Mouse (Mus musculus) embryonic stem cell, embryonic (primary cell): ENCODE data around the gene Phpt1.

Experiments used
- CTCF ChIA-PET, 4 experiments: fragments of 300-600 bp in 2 of 4; fragments of 350-600 bp in 2 of 4; sonication (Branson Sonifier 250); formaldehyde crosslinking; loops; one replicate each; lab custom pipeline; 2022; ENCODE audit warnings: inconsistent platforms in 2 of 4; lab: Charles Lee
- POLR2A ChIA-PET, 4 experiments: fragments of 300-600 bp in 2 of 4; fragments of 350-600 bp in 2 of 4; sonication (Branson Sonifier 250); formaldehyde crosslinking; loops; one replicate each; lab custom pipeline; 2022; ENCODE audit warnings: antibody characterized with exemption in 4 of 4, inconsistent platforms in 1 of 4; lab: Charles Lee

Phpt1 gene

DNA sequence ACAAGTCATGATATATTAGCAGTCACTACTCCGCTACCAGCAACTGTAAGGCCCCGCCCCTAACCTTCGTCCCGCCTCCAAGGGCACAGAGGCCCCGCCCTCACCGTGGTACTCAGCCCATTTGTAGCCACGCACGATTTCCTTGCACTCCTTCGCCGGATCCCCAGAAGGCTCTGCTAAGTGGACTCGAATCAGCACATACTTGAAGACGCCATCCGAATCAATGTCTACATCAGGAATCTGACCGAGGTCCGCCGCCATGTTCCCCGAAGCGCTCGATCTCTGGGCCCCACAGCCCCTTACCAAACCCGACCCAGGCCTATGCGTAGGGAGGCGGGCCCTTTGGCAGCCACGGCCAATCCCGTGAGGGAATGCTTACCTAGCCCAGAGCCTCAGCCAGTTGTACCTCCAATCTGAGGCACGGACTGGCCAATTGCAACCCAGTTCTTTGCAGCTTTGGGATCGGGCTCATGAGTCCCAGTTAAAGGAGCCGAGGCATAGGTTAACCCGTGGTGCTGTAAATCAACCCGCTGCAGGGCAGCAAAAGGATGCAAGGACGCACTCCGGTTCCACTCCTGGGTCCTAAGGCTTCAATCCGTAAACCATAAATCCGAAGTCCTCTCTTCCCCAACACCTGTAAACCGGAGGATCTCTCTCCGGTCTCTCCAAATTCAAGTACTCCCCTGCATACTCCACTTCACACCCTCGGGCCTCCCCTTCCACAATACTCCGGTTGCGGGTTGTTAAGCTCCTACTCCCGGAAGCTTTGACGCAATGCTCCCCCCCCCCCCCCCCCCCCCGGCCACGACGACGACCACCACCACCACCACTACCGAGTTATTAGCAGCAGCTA is at the start of gene Phpt1, which contains the start of gene Mamdc4:
Gene Phpt1, minus strand, starts transcription at position 646 of the 853 bp plus-strand sequence.
Gene Mamdc4, minus strand, starts transcription at position 267 of the 853 bp plus-strand sequence.
- ChIA-PET POLR2A (interaction anchor here (0.5 to 6.8 kb wide), 40 partner anchors 7 to 639 kb away, joined by 3 to 41 read pairs (median 4); partner anchors contain the start of genes Edf1 (in 4 of the 4), Rabl6 (in 4 of the 4), Traf2 (in 2 of the 4) and Ajm1 (in 1 of the 4)), CTCF (interaction anchor here (0.5 to 2.5 kb wide), 16 partner anchors 9 to 275 kb away, joined by 3 to 9 read pairs (median 4); partner anchors contain the start of genes Abca2 (in 1 of the 4) and Edf1 (in 1 of the 4))

DNA sequence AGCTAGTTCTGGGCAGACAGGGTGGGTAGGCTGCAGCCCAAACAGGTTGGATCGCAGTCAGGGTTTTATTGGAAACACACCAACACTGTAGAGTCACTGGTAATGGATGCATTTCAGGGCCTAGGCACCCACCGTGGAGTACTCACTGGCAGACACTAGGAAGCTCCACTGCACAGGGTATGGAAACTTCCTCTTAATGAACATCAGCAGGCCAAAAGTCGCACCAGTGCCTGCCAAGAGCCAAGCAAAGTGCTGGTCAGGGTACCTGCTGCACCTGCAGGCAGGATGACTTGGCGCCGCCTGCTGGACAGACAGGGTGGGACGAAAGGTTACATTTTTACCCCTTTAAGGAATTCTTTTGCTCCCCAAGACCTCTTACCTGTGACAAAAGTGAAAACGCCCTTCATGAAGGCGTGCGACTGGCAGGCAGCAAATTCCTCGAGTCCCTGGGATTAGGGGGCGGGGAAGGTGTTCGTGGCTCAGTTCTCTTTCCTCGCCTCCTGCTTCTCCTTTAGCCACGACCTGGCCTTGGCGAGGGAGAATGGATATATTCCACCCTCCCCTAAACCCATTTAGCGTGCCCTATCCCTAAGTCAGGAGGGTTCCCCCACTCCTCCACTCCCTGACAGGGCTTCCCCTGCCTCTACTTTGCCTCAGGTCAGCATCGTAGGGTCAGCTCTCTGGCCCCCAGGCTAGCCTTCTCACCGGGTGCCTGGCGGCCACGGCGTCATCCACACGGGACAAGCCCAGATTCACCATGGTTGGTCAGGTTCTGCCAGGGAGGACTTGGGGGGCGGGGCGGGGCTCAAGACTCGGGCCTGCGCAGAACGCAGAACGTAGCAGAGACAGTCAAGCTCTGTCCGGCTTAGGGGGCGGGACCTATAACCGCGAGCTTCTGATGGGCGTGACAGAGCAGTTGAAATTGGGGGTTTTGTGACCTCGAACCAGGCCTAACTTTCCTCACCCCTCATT is 46.5 kb upstream of the Phpt1 start, which contains the start of gene Tmem141:
Gene Tmem141, minus strand, starts transcription at position 777 of the 972 bp plus-strand sequence.
- CTCF ChIA-PET = interaction anchor here (0.6 to 1.2 kb wide), 17 partner anchors 9 to 433 kb away, joined by 3 to 8 read pairs (median 4); partner anchors contain the start of genes Ajm1 (in 3 of the 4), Edf1 (in 2 of the 4), Abca2 (in 1 of the 4) and Lcn8 (in 1 of the 4)
- POLR2A ChIA-PET = interaction anchor here in 2 of 4 experiments (0.6 to 1.4 kb wide), 14 partner anchors 13 to 1014 kb away, joined by 3 to 8 read pairs (median 4); partner anchors contain the start of genes Rabl6 (in 2 of the 2), Arrdc1 (in 1 of the 2), Camsap1 (in 1 of the 2) and Mamdc4 (in 1 of the 2)

DNA sequence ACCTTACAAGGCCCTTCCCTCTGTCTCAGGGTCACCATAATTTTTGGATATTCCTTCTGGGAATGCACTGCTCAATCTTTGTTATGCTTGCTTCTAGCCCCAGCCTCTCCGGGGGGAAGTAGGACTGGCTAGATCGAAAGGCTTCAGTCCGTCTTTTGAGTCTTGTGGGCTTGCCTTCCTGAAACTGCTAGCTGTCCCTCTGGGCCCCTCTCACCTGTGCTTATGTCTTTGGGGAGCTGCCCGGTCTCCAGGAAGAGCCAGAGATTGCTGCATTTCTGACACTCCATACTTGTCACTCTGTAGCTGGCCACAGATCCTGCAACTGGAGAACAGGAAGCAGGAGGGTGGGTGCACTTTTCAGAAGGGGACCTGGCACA is 45.8 kb upstream of the Phpt1 start:
- CTCF ChIA-PET = interaction anchor here in 3 of 4 experiments (0.9 to 1.2 kb wide), 2 partner anchors 39 to 73 kb away, joined by 4 to 5 read pairs (median 5); partner anchors contain the start of gene Ajm1 (in 2 of the 3)
- POLR2A ChIA-PET = interaction anchor here in 2 of 4 experiments (1.0 to 1.4 kb wide), 4 partner anchors 12 to 1014 kb away, joined by 3 to 6 read pairs (median 3); partner anchors contain the start of genes Arrdc1 (in 1 of the 2) and Rabl6 (in 1 of the 2)

DNA sequence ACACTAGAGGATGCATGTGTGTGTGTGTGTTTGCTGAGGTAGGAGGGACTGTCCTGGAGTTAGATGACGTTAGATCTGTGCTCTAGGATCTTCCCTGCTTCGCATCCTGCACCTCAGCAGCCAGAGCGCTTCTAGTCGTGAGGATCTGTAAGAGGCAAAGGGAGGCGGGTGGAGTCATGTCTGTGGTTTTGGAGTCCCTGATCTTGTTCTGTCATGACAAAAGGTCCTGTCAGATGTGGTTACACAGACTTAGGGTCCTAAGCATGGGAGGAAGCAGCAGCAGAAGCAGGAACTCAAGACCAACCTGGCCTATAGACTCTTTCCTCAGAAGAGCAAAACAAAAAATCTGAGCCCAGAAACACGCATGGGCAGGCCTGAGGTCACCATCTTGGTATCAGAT is 45.4 kb upstream of the Phpt1 start:
- POLR2A ChIA-PET = interaction anchor here in 1 of 4 experiments (1.0 kb wide), 1 partner anchor 12 kb away, joined by 6 read pairs; the partner anchor contains the start of gene Rabl6
- CTCF ChIA-PET = interaction anchor here in 1 of 4 experiments (0.9 kb wide), 1 partner anchor 39 kb away, joined by 5 read pairs; the partner anchor contains the start of gene Ajm1

DNA sequence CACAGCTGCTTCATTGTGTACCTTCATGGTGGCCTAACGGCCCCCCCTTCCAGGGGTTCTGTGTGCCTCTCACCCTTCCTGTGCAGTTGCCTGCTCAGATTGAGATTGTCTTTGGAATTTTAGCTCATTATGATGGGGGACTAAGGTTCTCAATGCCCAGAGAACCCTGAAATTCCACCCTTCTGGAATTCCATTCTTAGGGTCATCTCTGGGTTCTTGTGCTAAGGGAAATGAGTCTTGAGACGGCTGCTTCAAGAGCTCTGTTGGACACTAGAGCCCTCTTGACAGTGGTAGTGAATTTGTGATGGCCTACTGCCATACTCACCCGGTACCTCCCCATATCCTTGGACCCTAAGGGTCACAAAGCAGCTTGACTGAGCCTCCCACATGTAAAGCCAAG is 42.6 kb upstream of the Phpt1 start, which contains the start of gene Ccdc183:
Gene Ccdc183, minus strand, starts transcription at position 101 of the 400 bp plus-strand sequence.
- ChIA-PET POLR2A (interaction anchor here in 2 of 4 experiments (0.8 to 1.2 kb wide), 3 partner anchors 9 to 42 kb away, joined by 3 read pairs; partner anchors contain the start of genes Mamdc4 (in 1 of the 2), Phpt1 (in 1 of the 2) and Rabl6 (in 1 of the 2)), CTCF (interaction anchor here in 2 of 4 experiments (0.7 to 1.4 kb wide), 2 partner anchors 9 to 491 kb away, joined by 3 read pairs; no protein-coding TSS in a partner anchor)

DNA sequence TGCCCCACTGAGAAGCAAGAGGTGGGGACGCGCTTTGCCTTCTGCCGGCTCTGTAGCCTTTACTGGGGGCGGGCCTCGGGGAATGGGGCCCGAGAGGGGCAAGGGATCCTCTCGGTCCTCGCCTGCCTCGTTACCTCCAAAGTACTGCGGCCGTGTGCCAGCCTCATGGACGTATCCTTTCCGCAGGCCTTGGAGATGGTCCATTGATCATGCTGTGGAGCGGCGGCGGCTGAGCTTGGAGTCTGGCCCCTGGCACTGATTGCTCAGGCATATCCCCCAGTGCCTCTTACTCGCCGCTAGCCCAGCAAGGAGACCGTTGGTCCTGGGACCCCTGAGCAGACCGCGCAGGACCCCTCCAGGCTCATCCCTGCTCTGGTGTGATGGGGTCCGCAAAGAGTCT is 41.4 kb upstream of the Phpt1 start:
- CTCF ChIA-PET = interaction anchor here in 2 of 4 experiments (0.9 to 1.8 kb wide), 8 partner anchors 8 to 78 kb away, joined by 3 to 9 read pairs (median 3); partner anchors contain the start of genes Ajm1 (in 1 of the 2) and Edf1 (in 1 of the 2)
- POLR2A ChIA-PET = interaction anchor here in 2 of 4 experiments (0.6 to 1.0 kb wide), 5 partner anchors 9 to 244 kb away, joined by 3 to 4 read pairs (median 3); partner anchors contain the start of genes Edf1 (in 1 of the 2) and Sapcd2 (in 1 of the 2)

DNA sequence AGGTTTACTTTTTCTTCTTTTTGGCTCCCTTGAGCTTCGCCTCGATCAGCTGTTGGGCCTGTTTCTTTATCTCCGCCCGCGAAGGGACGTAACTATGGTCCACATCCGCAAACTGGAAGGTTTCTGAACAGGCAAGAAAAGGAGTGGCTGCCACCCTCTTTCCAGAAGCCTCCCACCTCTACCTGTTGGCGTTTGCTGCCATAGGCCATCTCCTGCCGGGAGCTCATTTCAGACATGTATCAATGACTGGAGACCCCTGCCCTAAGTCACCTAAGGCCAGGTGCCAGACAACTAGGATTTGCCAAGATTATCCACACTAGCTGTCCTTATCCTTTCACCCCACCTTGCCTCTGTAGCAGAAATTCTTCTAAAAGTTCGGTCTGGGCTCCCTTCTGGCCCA is 33.6 kb upstream of the Phpt1 start:
- ChIA-PET CTCF (interaction anchor here in 2 of 4 experiments (0.7 to 1.3 kb wide), 3 partner anchors 9 to 28 kb away, joined by 3 to 5 read pairs (median 3); partner anchors contain the start of genes Ajm1 (in 2 of the 2) and Ccdc183 (in 1 of the 2)), POLR2A (interaction anchor here (0.7 to 4.1 kb wide), 23 partner anchors 9 to 100 kb away, joined by 3 to 25 read pairs (median 3); partner anchors contain the start of genes Phpt1 (in 3 of the 4), Ajm1 (in 2 of the 4), Mamdc4 (in 2 of the 4) and Tmem141 (in 2 of the 4))

DNA sequence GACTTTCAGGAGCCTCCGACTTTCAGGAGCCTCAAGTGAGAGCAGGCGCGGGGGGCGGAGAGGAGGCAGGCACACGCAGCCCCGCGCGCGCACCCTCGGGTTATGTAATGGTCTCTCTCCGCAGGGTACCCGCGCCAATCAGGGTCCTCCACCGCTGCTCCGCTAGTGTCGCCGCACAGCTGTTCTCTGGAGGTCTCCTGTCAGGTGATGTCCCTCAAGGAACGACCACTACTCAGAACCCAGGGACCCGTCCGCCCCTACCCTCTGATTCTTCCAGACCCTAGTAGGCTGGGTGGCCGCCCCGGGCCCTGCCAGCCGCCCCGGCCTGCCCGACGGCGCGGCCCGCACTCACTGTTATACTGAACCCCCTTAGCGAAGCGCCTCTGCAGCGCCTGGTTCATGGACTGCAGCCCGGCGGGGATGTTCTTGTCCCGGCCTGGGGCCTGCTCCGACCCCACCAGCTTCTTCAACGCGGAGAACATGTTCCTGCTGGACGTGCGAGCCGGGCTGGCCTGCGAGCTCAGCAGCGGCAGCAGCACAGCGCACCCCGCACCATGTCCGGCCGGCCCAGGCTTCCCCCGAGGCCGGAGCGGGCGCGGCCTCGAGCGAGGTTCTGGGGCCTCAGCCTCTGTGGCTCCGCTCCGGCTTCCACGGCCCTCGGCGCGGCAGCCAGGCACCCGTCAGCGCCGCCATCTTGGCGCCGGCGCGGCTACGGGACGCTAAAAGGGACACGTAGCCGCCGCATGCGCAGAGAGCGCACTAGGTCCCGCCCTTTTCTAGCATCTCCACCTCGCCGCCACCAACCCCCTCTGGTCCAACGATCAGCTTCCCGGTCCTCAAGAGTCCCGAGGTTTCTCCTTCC is 33.0 kb upstream of the Phpt1 start, which contains the start of gene Rabl6:
Gene Rabl6, minus strand, starts transcription at position 761 of the 862 bp plus-strand sequence.
- ChIA-PET POLR2A (interaction anchor here (0.6 to 4.1 kb wide), 23 partner anchors 9 to 100 kb away, joined by 3 to 25 read pairs (median 3); partner anchors contain the start of genes Phpt1 (in 3 of the 4), Ajm1 (in 2 of the 4), Mamdc4 (in 2 of the 4) and Tmem141 (in 2 of the 4)), CTCF (interaction anchor here in 3 of 4 experiments (1.1 to 1.7 kb wide), 3 partner anchors 8 to 27 kb away, joined by 3 to 5 read pairs (median 4); partner anchors contain the start of gene Ajm1 (in 2 of the 3))

DNA sequence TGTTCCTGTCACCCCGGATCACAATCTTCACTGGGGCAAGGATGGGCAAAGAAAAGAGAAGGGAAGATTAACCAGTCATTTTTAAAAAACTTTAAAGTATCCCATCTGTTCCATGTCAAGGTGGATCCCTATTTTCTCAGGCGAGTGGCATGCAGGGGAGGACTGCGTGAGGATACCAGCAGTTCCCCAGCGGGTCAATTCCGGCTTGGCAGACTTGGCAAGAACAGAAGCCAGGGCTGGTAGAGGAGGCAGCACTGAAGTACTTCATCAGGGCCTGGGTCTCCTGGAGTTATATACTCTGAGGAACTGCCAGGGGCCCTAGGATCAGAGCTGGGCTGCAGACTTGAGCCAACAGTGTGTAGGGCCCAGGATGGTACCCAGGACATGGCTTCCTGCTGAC is 27.5 kb upstream of the Phpt1 start:
- ChIA-PET POLR2A (interaction anchor here in 2 of 4 experiments (0.7 to 1.4 kb wide), 4 partner anchors 9 to 27 kb away, joined by 3 to 4 read pairs (median 3); partner anchors contain the start of gene Phpt1 (in 1 of the 2)), CTCF (interaction anchor here in 2 of 4 experiments (0.8 to 1.2 kb wide), 3 partner anchors 10 to 21 kb away, joined by 3 to 4 read pairs (median 3); partner anchors contain the start of gene Ajm1 (in 2 of the 2))

DNA sequence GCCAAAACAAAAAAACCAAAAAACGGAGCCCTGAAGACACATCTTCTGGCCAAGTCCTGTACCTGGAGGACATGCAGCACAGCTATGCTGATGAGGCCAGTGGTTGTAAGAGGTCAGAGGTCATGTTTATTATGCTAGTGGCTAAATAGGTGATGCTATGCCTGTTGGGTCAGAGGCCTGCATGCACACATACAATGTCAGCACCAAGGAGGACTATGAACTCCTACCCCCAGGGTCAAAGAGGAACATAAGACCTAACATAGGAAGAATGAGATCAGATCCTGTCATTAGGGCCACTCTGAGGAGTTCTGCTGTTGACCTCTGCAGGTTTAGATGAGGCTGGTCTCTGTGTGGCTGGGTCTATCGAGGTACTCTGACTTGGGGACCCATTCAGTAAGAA is 25.0 kb upstream of the Phpt1 start:
- POLR2A ChIA-PET = interaction anchor here in 2 of 4 experiments (1.1 to 1.5 kb wide), 3 partner anchors 8 to 13 kb away, joined by 3 to 4 read pairs (median 3); partner anchors contain the start of gene Rabl6 (in 1 of the 2)
- CTCF ChIA-PET = no interaction called here

DNA sequence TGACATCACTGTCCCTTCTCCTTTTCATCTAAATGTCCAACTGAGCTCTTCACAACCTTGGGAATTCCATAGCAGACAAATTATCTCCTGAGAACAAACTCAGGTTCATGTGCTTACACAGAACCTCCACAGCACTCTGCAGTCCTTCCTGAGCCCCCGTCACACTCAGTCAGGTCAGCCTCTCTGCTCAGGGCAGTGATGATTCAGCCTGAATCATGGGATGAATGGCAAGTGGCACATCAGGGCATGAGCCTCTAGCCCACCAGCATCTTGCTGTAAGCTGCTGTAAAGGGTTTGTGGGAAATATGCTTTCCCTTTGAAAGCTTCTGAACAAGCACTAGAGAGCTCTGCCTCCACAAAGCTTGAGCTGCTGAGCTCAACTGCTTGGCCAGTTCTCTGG is 23.7 kb upstream of the Phpt1 start:
- CTCF ChIA-PET = no interaction called here

DNA sequence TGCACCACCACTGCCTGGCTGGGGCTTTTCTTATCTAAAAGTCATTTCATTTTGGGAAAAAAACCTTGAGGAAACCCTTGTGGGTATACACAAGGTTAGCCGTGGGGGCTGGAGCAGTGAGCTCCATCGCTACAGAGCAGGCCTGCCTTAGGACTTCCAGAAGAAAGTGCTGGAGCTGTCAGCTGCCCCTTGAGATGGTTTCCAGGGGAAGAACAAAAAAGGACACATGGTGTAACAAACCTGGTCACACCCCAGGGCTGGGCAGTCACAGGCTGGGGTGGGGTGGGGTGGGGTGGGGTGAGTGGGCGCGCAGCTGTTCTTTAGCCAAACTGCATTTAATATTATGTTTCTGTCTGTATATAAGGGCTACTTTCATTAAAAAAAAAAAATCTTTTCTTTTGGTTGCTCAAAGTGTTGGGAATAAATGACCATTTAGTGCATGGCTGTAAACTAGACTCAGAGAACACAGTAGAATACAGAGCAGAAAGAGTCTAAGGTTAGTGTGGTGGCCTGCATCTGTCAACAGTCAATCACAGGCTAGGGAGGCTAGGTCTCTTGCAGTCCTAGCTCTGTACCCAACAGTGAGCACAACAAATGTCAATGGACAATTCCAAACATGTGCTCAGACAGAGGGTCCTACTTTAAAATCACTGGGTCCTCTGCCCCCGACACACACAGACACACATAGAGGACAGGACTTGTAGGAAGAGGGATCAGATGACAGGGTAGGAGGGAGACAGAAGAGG is 21.9 kb upstream of the Phpt1 start:
- POLR2A ChIA-PET = interaction anchor here in 1 of 4 experiments (0.5 to 1.5 kb wide), 3 partner anchors 9 to 50 kb away, joined by 3 to 6 read pairs (median 4); partner anchors contain the start of genes Ajm1 and Traf2
- CTCF ChIA-PET = interaction anchor here in 2 of 4 experiments (0.9 to 7.6 kb wide), 3 partner anchors 14 to 15 kb away, joined by 3 to 64 read pairs (median 3); partner anchors contain the start of gene Ajm1 (in 2 of the 2)

More for the DNA sequence above, 23.7 kb upstream of the Phpt1 start:
- POLR2A ChIA-PET = interaction anchor here in 2 of 4 experiments (0.9 to 1.4 kb wide), 5 partner anchors 8 to 17 kb away, joined by 3 to 4 read pairs (median 4); partner anchors contain the start of genes Ajm1 (in 1 of the 2) and Rabl6 (in 1 of the 2)

DNA sequence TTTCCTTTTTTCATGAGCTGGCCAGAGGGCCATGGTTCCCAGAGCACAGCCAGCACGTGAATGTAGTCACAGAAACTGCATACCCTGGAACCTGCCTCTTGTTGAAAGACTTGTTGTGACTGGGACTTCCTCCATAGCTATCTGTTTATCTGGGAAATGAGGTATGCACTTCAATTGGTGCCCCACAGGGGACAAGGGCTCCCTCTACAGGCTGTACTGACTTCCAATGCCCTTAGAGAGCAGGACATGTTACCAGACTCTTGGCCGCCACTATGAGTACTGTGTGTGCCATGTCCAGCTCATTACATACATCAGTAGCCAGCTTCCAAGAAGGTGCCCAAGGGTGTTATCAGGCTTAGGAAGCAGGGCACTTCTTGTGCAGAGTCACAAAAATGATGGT is 16.8 kb upstream of the Phpt1 start:
- POLR2A ChIA-PET = interaction anchor here in 2 of 4 experiments (0.7 to 6.1 kb wide), 9 partner anchors 9 to 34 kb away, joined by 3 to 48 read pairs (median 4); partner anchors contain the start of genes Ajm1 (in 2 of the 2), Rabl6 (in 2 of the 2) and Edf1 (in 1 of the 2)
- CTCF ChIA-PET = interaction anchor here (0.5 to 7.6 kb wide), 16 partner anchors 9 to 201 kb away, joined by 3 to 64 read pairs (median 6); partner anchors contain the start of genes Ajm1 (in 4 of the 4), Entpd2 (in 1 of the 4), Mamdc4 (in 1 of the 4) and Phpt1 (in 1 of the 4)
